Mouse (Mus musculus): Measurements from ENCODE around the gene Syngap1.

DNA sequence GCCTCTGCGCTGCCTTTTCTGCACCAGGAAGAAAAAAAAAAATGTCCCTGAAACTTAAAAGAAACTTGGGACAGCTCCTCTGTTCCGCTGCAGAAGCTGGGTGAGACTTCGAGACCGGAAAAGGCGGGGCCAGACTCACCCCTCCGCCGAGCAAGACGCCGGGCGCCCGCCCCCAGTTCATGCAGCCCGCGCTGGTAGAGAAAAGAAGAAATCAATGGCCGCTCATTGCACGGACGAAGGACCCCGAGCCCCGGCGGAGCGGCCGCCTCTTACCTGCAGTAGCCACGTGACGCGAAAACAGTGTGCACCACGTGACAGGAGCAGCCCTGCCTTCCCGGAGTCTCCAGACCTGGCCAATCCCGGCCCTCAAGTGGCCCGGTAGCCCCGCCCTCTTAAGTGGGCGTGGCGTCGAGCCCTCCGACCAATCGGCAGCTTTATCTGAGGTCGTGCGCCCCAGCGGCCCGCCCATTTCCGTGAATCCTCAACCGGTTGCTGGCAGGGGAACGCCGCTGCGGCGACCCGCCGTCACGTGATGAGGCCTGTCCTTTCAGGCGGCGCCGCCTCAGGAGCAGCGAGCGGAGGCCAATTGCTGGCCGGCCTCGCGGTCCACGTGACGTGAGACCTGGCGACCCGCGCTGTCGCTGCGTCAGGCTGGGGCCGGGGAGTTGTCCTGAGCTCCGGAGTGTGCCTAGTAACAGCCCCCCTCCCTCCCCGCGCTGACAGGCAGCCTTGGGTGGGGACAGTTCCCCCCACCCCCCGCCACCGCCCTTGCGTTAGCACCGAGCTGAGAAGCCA, 1.7 kb upstream of the Syngap1 start, which contains the start of gene Cuta:
- TF ChIP-seq CTCF (IDR thresholded peaks at IDR 0.05; ENCODE audit: low read depth) = no peak
- TF ChIP-seq EP300 (IDR thresholded peaks at IDR 0.05; ENCODE audit: low read depth) = no peak

Data from liver, embryonic 14.5 days (tissue).